Mouse (Mus musculus): ENCODE data around the gene Dld.

GRCm38 (mm10) chr12:31400821-31401220, 49.6 kb upstream of the Dld start:
- TF ChIP-seq POLR2A (IDR thresholded peaks at IDR 0.05; ENCODE audit: control insufficient read depth in 1 of 2, insufficient read depth in 1 of 2, low read depth in 1 of 2, low read length in 2 of 2, poor library complexity in 1 of 2) (no peak), CTCF (IDR thresholded peaks at IDR 0.05 in 2 of 3, conservative IDR thresholded peaks at IDR 0.05 in 1 of 3; ENCODE audit: control insufficient read depth in 1 of 3, insufficient read depth in 1 of 3, low read depth in 2 of 3, low read length in 3 of 3, poor library complexity in 1 of 3, severe bottlenecking in 1 of 3) (no peak), MEF2A (IDR thresholded peaks at IDR 0.05; ENCODE audit: extremely low read depth, insufficient replicate concordance, low read depth, low read length, poor library complexity, severe bottlenecking) (no peak), GATA1 (IDR thresholded peaks at IDR 0.05; ENCODE audit: low read depth, low read length) (no peak), ZNF384 (IDR thresholded peaks at IDR 0.05; ENCODE audit: low read depth, low read length) (no peak), MXI1 (IDR thresholded peaks at IDR 0.05; ENCODE audit: low read depth, low read length) (no peak), EP300 (IDR thresholded peaks at IDR 0.05; ENCODE audit: low read depth in 1 of 2, low read length in 2 of 2) (no peak), CHD1 (IDR thresholded peaks at IDR 0.05; ENCODE audit: low read depth, low read length) (no peak), ZKSCAN1 (IDR thresholded peaks at IDR 0.05; ENCODE audit: low read depth, low read length) (no peak)
